Mouse (Mus musculus): Measurements from ENCODE around the gene Mettl2.
"Not testable (repeated sequence)": the region's sequence is repeated elsewhere in the genome, so short reads cannot be mapped to it uniquely, and the experiment has no call there.

Mettl2 gene

GRCm38 (mm10) chr11:105125735-105126519 lies at the start of gene Mettl2:
TSS of gene Mettl2 (plus strand) at chr11:105126425.
- peak; percentile 55 to 82 for DNase-seq (ENCODE audit: low spot score in 2 of 2)

GRCm38 (mm10) chr11:105112448-105112847 lies 13.8 kb upstream of the Mettl2 start:
- DNase-seq (ENCODE audit: low spot score in 2 of 2): not testable (repeated sequence)

- no peak for DNase-seq (ENCODE audit: low spot score in 2 of 2)
Measured at GRCm38 (mm10) chr11:105117814-105118213, 8.4 kb upstream of the Mettl2 start.

GRCm38 (mm10) chr11:105120551-105121061 lies 5.6 kb upstream of the Mettl2 start:
- no peak for DNase-seq (ENCODE audit: low spot score in 2 of 2)

GRCm38 (mm10) chr11:105121792-105122191 lies 4.4 kb upstream of the Mettl2 start:
- not testable (repeated sequence) for DNase-seq (ENCODE audit: low spot score in 2 of 2)

- DNase-seq (ENCODE audit: low spot score in 2 of 2): peak in 1 of 2 experiments; percentile 31
Measured at GRCm38 (mm10) chr11:105123986-105124385, 2.2 kb upstream of the Mettl2 start.

- DNase-seq (ENCODE audit: low spot score in 2 of 2): no peak
Measured at GRCm38 (mm10) chr11:105126520-105127029, 350 bp downstream of the Mettl2 start.

GRCm38 (mm10) chr11:105135692-105136091 lies 9.5 kb downstream of the Mettl2 start:
- no peak for DNase-seq (ENCODE audit: low spot score in 2 of 2)

GRCm38 (mm10) chr11:105137255-105137654 lies 11.0 kb downstream of the Mettl2 start:
- DNase-seq (ENCODE audit: low spot score in 2 of 2): not testable (repeated sequence)

- DNase-seq (ENCODE audit: low spot score in 2 of 2): not testable (repeated sequence)
Measured at GRCm38 (mm10) chr11:105140512-105140911, 14.3 kb downstream of the Mettl2 start.

- no peak for DNase-seq (ENCODE audit: low spot score in 2 of 2)
Measured at GRCm38 (mm10) chr11:105141115-105141514, 14.9 kb downstream of the Mettl2 start.

- no peak for DNase-seq (ENCODE audit: low spot score in 2 of 2)
Measured at GRCm38 (mm10) chr11:105143564-105143963, 17.3 kb downstream of the Mettl2 start.

GRCm38 (mm10) chr11:105144084-105144483 lies 17.9 kb downstream of the Mettl2 start:
- DNase-seq (ENCODE audit: low spot score in 2 of 2): no peak

- DNase-seq (ENCODE audit: low spot score in 2 of 2): no peak
Measured at GRCm38 (mm10) chr11:105144508-105145210, 18.4 kb downstream of the Mettl2 start.

GRCm38 (mm10) chr11:105145211-105145610 lies 19.0 kb downstream of the Mettl2 start:
- DNase-seq (ENCODE audit: low spot score in 2 of 2): no peak

- no peak for DNase-seq (ENCODE audit: low spot score in 2 of 2)
Measured at GRCm38 (mm10) chr11:105146593-105146992, 20.4 kb downstream of the Mettl2 start, which contains the start of gene Gm10842. TSS of gene Gm10842 (plus strand) at chr11:105146893.

GRCm38 (mm10) chr11:105149353-105149752 lies 23.1 kb downstream of the Mettl2 start:
- no peak for DNase-seq (ENCODE audit: low spot score in 2 of 2)

GRCm38 (mm10) chr11:105149766-105150165 lies 23.5 kb downstream of the Mettl2 start:
- no peak for DNase-seq (ENCODE audit: low spot score in 2 of 2)

GRCm38 (mm10) chr11:105150691-105151090 lies 24.5 kb downstream of the Mettl2 start:
- no peak for DNase-seq (ENCODE audit: low spot score in 2 of 2)

- DNase-seq (ENCODE audit: low spot score in 2 of 2): no peak
Measured at GRCm38 (mm10) chr11:105151226-105152016, 25.2 kb downstream of the Mettl2 start.

- DNase-seq (ENCODE audit: low spot score in 2 of 2): no peak
Measured at GRCm38 (mm10) chr11:105152017-105152300, 25.7 kb downstream of the Mettl2 start.

Data from cerebellum, postnatal 4 days (tissue).